Mouse (Mus musculus) limb, embryonic 12.5 days (tissue): Measurements from ENCODE around the gene Ppp1r12c. TPM values are rescaled to one million over a fixed set of nuclear protein-coding genes. Genes with fewer than 3 reads are reported as not detected.
"Not testable (repeated sequence)": the region's sequence is repeated elsewhere in the genome, so short reads cannot be mapped to it uniquely, and the experiment has no call there.

Source experiments
- ATAC-seq: fragments of 200-750 bp; cut with Nextera tagmentation; 2 replicates; pipeline ENCODE4 v1.8.0; 2017; ENCODE audit warnings: low read depth, moderate TSS enrichment; ENCODE audit not compliant: insufficient number of reproducible peaks, insufficient read depth, low FRiP score, low TSS enrichment
- H3K27ac ChIP-seq: fragments of 300-500 bp; sonication (generic); 2 replicates; pipeline ENCODE4 v1.5.1; 2016; ENCODE audit warnings: mild to moderate bottlenecking, moderate library complexity
- H3K27me3 ChIP-seq: fragments of 300-500 bp; sonication (generic); 2 replicates; pipeline ENCODE4 v1.6.1; 2016; ENCODE audit warnings: mild to moderate bottlenecking, moderate library complexity
- H3K36me3 ChIP-seq: fragments of 300-500 bp; sonication (generic); 2 replicates; pipeline ENCODE4 v1.6.1; 2016; ENCODE audit warnings: mild to moderate bottlenecking, moderate library complexity
- H3K4me1 ChIP-seq: fragments of 300-500 bp; sonication (generic); replicated peaks from 2 replicates; pipeline ENCODE4 v1.6.1; 2016
- H3K4me2 ChIP-seq: fragments of 300-500 bp; sonication (generic); 2 replicates; pipeline ENCODE4 v1.6.1; 2016; ENCODE audit warnings: mild to moderate bottlenecking, moderate library complexity
- H3K4me3 ChIP-seq: fragments of 300-500 bp; sonication (generic); replicated peaks from 2 replicates; pipeline ENCODE4 v1.5.1; 2016; ENCODE audit warnings: mild to moderate bottlenecking
- H3K9ac ChIP-seq: fragments of 300-500 bp; sonication (generic); replicated peaks from 2 replicates; pipeline ENCODE4 v1.6.1; 2016; ENCODE audit warnings: mild to moderate bottlenecking, moderate library complexity
- H3K9me3 ChIP-seq: fragments of 300-500 bp; sonication (generic); 2 replicates; pipeline ENCODE4 v1.6.1; 2016; ENCODE audit warnings: mild to moderate bottlenecking, moderate library complexity
- WGBS: fragments of 180-500 bp; shearing (Covaris S2); methylation state at CpG from one replicate; pipeline ENCODE4 v1.1.7; 2016; 5-methylcytosine and 5-hydroxymethylcytosine counted together
- polyA plus RNA-seq: library from polyadenylated mRNA; unstranded; fragments of >200 nt; fragmentation: Nextera tagmentation; extraction: Ambion mirVana; gene quantifications from 2 replicates; pipeline ENCODE4 v1.2.1, GENCODE M21; 2016

Gene Ppp1r12c
- polyA plus RNA-seq, 1 experiment from 2014 or later: 65.3 TPM

- ATAC-seq, H3K4me3 ChIP-seq, H3K27me3 ChIP-seq, H3K4me2 ChIP-seq, H3K36me3 ChIP-seq, H3K9ac ChIP-seq, H3K27ac ChIP-seq, H3K9me3 ChIP-seq: not testable (repeated sequence)
- WGBS: 33% methylated on average over 8 of the region's 8 CpGs
- peaks cover 21% of the 10 kb centered on the region for H3K4me1 ChIP-seq
These were observed 28.7 kb upstream of the Ppp1r12c start for GRCm38 (mm10) chr7:4530166-4530565.

- 0 out of 2 replicates have a peak overlapping the region, but pooled peaks have one; percentile 31 for H3K9ac ChIP-seq
- H3K4me3 ChIP-seq: peak overlapping the region; percentile 36
- ATAC-seq: no peak
- peaks cover 7% of the 10 kb centered on the region; the same call in 1 of the 2 replicates for H3K27me3 ChIP-seq
- WGBS: 42% methylated on average over 18 of the region's 18 CpGs
- peak overlapping the region; percentile 58 for H3K4me2 ChIP-seq
- H3K36me3 ChIP-seq: no peaks in the 10 kb centered on the region
- H3K4me1 ChIP-seq: peaks cover 21% of the 10 kb centered on the region
- no peaks in the 10 kb centered on the region for H3K9me3 ChIP-seq
- no peak overlapping the region for H3K27ac ChIP-seq
These were observed 25.8 kb upstream of the Ppp1r12c start for GRCm38 (mm10) chr7:4527302-4527689.

- peaks cover 15% of the 10 kb centered on the region for H3K4me1 ChIP-seq
- H3K27me3 ChIP-seq: peaks cover 14% of the 10 kb centered on the region
- 31% methylated on average over 40 of the region's 40 CpGs for WGBS
- peak overlapping the region; percentile 67; the same call in 1 of the 2 replicates for H3K27ac ChIP-seq
- H3K9ac ChIP-seq: peak overlapping the region; percentile 57; the same call in 1 of the 2 replicates
- peak overlapping the region; percentile 58 for H3K4me2 ChIP-seq
- no peaks in the 10 kb centered on the region for H3K9me3 ChIP-seq
- ATAC-seq: peak; percentile 88
- peak overlapping the region; percentile 36 for H3K4me3 ChIP-seq
- no peaks in the 10 kb centered on the region for H3K36me3 ChIP-seq
These were observed 25.1 kb upstream of the Ppp1r12c start for GRCm38 (mm10) chr7:4526341-4527301.

- ATAC-seq, H3K4me3 ChIP-seq, H3K9ac ChIP-seq, H3K27ac ChIP-seq, H3K36me3 ChIP-seq, H3K9me3 ChIP-seq, H3K4me2 ChIP-seq: not testable (repeated sequence)
- Histone ChIP-seq H3K27me3 (peaks cover 26% of the 10 kb centered on the region), H3K4me1 (peaks cover 21% of the 10 kb centered on the region)
- WGBS: 71% methylated on average over 15 of the region's 15 CpGs
These were observed 22.9 kb upstream of the Ppp1r12c start, which contains the start of gene Tnni3 for GRCm38 (mm10) chr7:4524212-4524922. Tnni3 (minus strand) TSS chr7:4524229.

GRCm38 (mm10) chr7:4523205-4524130 lies 22.0 kb upstream of the Ppp1r12c start:
- H3K9ac ChIP-seq: no peak overlapping the region
- H3K36me3 ChIP-seq: no peaks in the 10 kb centered on the region
- no peak overlapping the region for H3K4me2 ChIP-seq
- WGBS: 89% methylated on average over 33 of the region's 33 CpGs
- peaks cover 21% of the 10 kb centered on the region for H3K4me1 ChIP-seq
- no peak for ATAC-seq
- H3K4me3 ChIP-seq: no peak overlapping the region
- no peaks in the 10 kb centered on the region for H3K9me3 ChIP-seq
- peaks cover 26% of the 10 kb centered on the region for H3K27me3 ChIP-seq
- H3K27ac ChIP-seq: no peak overlapping the region

GRCm38 (mm10) chr7:4522292-4522691 lies 20.8 kb upstream of the Ppp1r12c start:
- ATAC-seq: no peak
- no peak overlapping the region for H3K27ac ChIP-seq
- H3K9ac ChIP-seq: no peak overlapping the region
- WGBS: 77% methylated on average over 6 of the region's 6 CpGs
- H3K36me3 ChIP-seq: no peaks in the 10 kb centered on the region
- peaks cover 19% of the 10 kb centered on the region for H3K4me1 ChIP-seq
- peaks cover 22% of the 10 kb centered on the region for H3K27me3 ChIP-seq
- no peak overlapping the region for H3K4me3 ChIP-seq
- no peaks in the 10 kb centered on the region for H3K9me3 ChIP-seq
- H3K4me2 ChIP-seq: no peak overlapping the region

- H3K4me3 ChIP-seq: peak overlapping the region; percentile 26
- H3K4me1 ChIP-seq: peaks cover 14% of the 10 kb centered on the region
- no peak overlapping the region; the same call in 1 of the 2 replicates for H3K9ac ChIP-seq
- no peak overlapping the region for H3K27ac ChIP-seq
- H3K4me2 ChIP-seq: peak overlapping the region; percentile 50
- H3K36me3 ChIP-seq: no peaks in the 10 kb centered on the region
- ATAC-seq: no peak
- no peaks in the 10 kb centered on the region for H3K9me3 ChIP-seq
- peaks cover 22% of the 10 kb centered on the region for H3K27me3 ChIP-seq
- WGBS: 33% methylated on average over 32 of the region's 32 CpGs
These were observed 19.9 kb upstream of the Ppp1r12c start for GRCm38 (mm10) chr7:4521231-4522003.

- H3K27me3 ChIP-seq: peaks cover 22% of the 10 kb centered on the region
- H3K9me3 ChIP-seq: no peaks in the 10 kb centered on the region
- no peak overlapping the region for H3K27ac ChIP-seq
- peaks cover 28% of the 10 kb centered on the region for H3K4me1 ChIP-seq
- no peak overlapping the region for H3K4me2 ChIP-seq
- H3K36me3 ChIP-seq: no peaks in the 10 kb centered on the region
- ATAC-seq: no peak
- H3K4me3 ChIP-seq: no peak overlapping the region
- 93% methylated on average over 1 of the region's 1 CpGs for WGBS
- H3K9ac ChIP-seq: no peak overlapping the region
These were observed 17.0 kb upstream of the Ppp1r12c start for GRCm38 (mm10) chr7:4518487-4518886.

- Histone ChIP-seq H3K27ac (peak within 1 kb of the TSS; percentile 62), H3K27me3 (peaks cover 11% of the 10 kb centered on the region), H3K4me2 (peak within 1 kb of the TSS; percentile 4; the same call in 1 of the 2 replicates), H3K9ac (no peak within 1 kb of the TSS), H3K36me3 (no peaks in the 10 kb centered on the region), H3K4me1 (peaks cover 28% of the 10 kb centered on the region), H3K9me3 (no peaks in the 10 kb centered on the region), H3K4me3 (peak within 1 kb of the TSS; percentile 21; the same call in 1 of the 2 replicates)
- WGBS: 20% methylated on average over 4 of the region's 4 CpGs
- 0 out of 2 replicates have a peak, but pooled peaks have one; percentile 17 for ATAC-seq
These were observed 15.0 kb upstream of the Ppp1r12c start, which contains the start of gene Tnnt1 for GRCm38 (mm10) chr7:4516332-4517050. Tnnt1 (minus strand) TSS chr7:4516382.
